Mouse (Mus musculus) neural tube, embryonic 14.5 days (tissue): ENCODE data around the gene Gm10024. TPM values are rescaled to one million over a fixed set of nuclear protein-coding genes. Genes with fewer than 3 reads are reported as not detected.
"Not testable (repeated sequence)": the region's sequence is repeated elsewhere in the genome, so short reads cannot be mapped to it uniquely, and the experiment has no call there.

Source experiments
- ATAC-seq: fragments of 200-750 bp; cut with Nextera tagmentation; 2 replicates; pipeline ENCODE4 v1.8.0; 2017; ENCODE audit warnings: low read depth, mild to moderate bottlenecking, moderate TSS enrichment, moderate library complexity
- H3K27ac ChIP-seq: fragments of 300-500 bp; sonication (generic); 2 replicates; pipeline ENCODE4 v1.5.1; 2014; ENCODE audit warnings: low read depth, mild to moderate bottlenecking, control low read depth, low read length, moderate library complexity, mixed read lengths
- H3K27me3 ChIP-seq: fragments of 300-500 bp; sonication (generic); 2 replicates; pipeline ENCODE4 v1.6.1; 2014; ENCODE audit warnings: low read length; ENCODE audit not compliant: control insufficient read depth, insufficient read depth
- H3K36me3 ChIP-seq: fragments of 300-500 bp; sonication (generic); 2 replicates; pipeline ENCODE4 v1.6.1; 2014; ENCODE audit warnings: low read length, mixed read lengths; ENCODE audit not compliant: control insufficient read depth, insufficient read depth
- H3K4me1 ChIP-seq: fragments of 300-500 bp; sonication (generic); 2 replicates; pipeline ENCODE4 v1.6.1; 2014; ENCODE audit warnings: low read length; ENCODE audit not compliant: control insufficient read depth, insufficient read depth
- H3K4me2 ChIP-seq: fragments of 300-500 bp; sonication (generic); 2 replicates; pipeline ENCODE4 v1.6.1; 2014; ENCODE audit warnings: mild to moderate bottlenecking, low read depth, low read length, control low read depth
- H3K4me3 ChIP-seq: fragments of 300-500 bp; sonication (generic); 2 replicates; pipeline ENCODE4 v1.5.1; 2014; ENCODE audit warnings: low read depth, low read length, control low read depth, mixed read lengths
- H3K9ac ChIP-seq: fragments of 300-500 bp; sonication (generic); replicated peaks from 2 replicates; pipeline ENCODE4 v1.6.1; 2014; ENCODE audit warnings: low read depth, mild to moderate bottlenecking, control low read depth, low read length, mixed read lengths
- H3K9me3 ChIP-seq: fragments of 300-500 bp; sonication (generic); 2 replicates; pipeline ENCODE4 v1.6.1; 2016; ENCODE audit warnings: low read length; ENCODE audit not compliant: control insufficient read depth
- WGBS: fragments of 180-500 bp; shearing (Covaris S2); extraction: QIAGEN DNeasy Blood & Tissue Kit; methylation state at CpG from one replicate; pipeline ENCODE4 v1.1.7; 2014; 5-methylcytosine and 5-hydroxymethylcytosine counted together
- polyA plus RNA-seq: library from polyadenylated mRNA; unstranded; fragments of >200 nt; fragmentation: Nextera tagmentation; extraction: Ambion mirVana; gene quantifications from 2 replicates; pipeline ENCODE4 v1.2.1, GENCODE M21; 2014

Gene Gm10024
- polyA plus RNA-seq, 1 experiment from 2014 or later = not detected

DNA sequence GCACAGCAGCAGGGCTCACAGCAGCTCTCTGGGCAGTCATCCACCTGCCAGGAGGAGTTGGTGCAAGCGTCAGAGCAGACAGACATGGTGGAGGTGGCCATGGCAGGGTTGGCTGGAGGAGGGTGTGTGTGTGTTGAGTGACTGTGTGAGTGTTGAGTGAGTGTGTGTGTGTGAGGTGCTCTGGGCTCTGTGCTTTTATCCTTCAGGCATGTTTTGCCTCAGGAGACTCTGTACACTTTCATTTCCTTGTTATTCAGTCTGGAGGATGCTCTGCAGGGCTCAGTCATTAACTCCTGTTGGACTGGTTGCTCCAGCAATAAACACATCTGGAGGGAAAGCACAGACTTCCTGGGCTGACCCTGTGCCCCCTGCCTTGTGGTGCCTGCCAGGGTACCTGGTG, 40.0 kb downstream of the Gm10024 start, which contains the start of gene Gm9736:
Gene Gm9736 (minus strand): TSS at position 101 of the 400 bp plus-strand sequence.
- not testable (repeated sequence) for H3K9me3 ChIP-seq, H3K4me2 ChIP-seq, H3K27me3 ChIP-seq, H3K9ac ChIP-seq, H3K36me3 ChIP-seq, ATAC-seq, H3K27ac ChIP-seq, H3K4me3 ChIP-seq, H3K4me1 ChIP-seq
- 78% methylated on average over 1 of the region's 1 CpGs for WGBS

DNA sequence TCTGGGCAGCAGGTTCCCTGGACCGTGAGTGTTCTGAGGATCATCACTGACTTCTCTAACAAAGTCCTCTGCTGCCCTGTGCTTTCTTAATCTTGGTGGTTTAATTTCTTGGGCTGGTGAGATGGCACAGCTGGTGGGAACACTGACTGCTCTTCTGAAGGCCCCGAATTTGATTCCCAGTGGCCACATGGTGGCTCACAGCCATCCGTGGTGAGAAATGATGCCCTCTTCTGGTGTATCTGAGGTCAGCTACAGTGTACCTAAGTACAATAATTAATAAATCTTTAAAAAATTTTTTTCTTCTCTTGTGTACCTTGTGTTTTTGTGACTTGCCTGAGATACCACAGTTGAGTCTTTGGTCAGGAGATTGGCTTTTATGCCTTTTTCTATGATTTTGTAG, 41.1 kb downstream of the Gm10024 start:
- H3K27me3 ChIP-seq, H3K4me3 ChIP-seq, H3K9me3 ChIP-seq, H3K36me3 ChIP-seq, H3K4me1 ChIP-seq, H3K9ac ChIP-seq, H3K4me2 ChIP-seq, H3K27ac ChIP-seq, ATAC-seq: not testable (repeated sequence)
- WGBS = 65% methylated on average over 3 of the region's 3 CpGs

DNA sequence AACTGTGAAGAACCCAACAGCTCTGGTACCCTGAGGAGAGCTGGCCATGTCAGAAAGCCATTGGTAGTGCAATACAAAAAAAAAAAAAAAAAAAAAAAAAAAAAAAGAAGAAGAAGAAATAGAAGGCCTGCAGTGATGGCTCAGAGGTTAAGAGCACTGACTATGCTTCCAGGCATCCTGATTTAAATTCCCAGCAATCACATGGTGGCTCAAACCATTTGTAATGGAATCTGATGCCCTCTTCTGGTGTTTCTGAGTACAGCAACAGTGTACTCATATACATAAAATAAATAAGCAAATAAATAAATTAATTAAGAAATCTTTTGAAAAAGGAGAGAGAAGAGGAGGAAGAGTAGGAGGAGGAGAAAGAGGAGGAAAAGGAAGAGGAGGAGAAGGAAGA, 42.2 kb downstream of the Gm10024 start:
- no peaks in the 10 kb centered on the region for H3K36me3 ChIP-seq

GRCm38 (mm10) chr10:77759582-77759981, 48.3 kb downstream of the Gm10024 start, which contains the start of gene Gm3233:
Gm3233 (minus strand) TSS chr10:77759682.
- not testable (repeated sequence) for H3K9ac ChIP-seq, H3K27ac ChIP-seq, H3K4me2 ChIP-seq, H3K36me3 ChIP-seq, H3K9me3 ChIP-seq, H3K4me3 ChIP-seq, H3K4me1 ChIP-seq, H3K27me3 ChIP-seq, ATAC-seq
- WGBS = no CpG with 5 or more reads among the region's 1 CpGs

More for the DNA sequence above, 42.2 kb downstream of the Gm10024 start:
- no peak overlapping the region for H3K9ac ChIP-seq
- no peak for ATAC-seq
- no peak overlapping the region for H3K4me2 ChIP-seq
- H3K4me3 ChIP-seq = no peak overlapping the region
- H3K27ac ChIP-seq = no peak overlapping the region
- no peaks in the 10 kb centered on the region for H3K27me3 ChIP-seq
- no peaks in the 10 kb centered on the region for H3K4me1 ChIP-seq
- no peaks in the 10 kb centered on the region for H3K9me3 ChIP-seq

Other genes with a start within 250 kb of the Gm10024 start
- 39.8 and 46.5 TPM in 2 replicates for gene Fam207a, start 195.7 kb upstream of the Gm10024 start, polyA plus RNA-seq
- gene Itgb2, start 181.2 kb upstream of the Gm10024 start, polyA plus RNA-seq = 0.44 and 1.2 TPM in 2 replicates
- 64.2 and 82.6 TPM in 2 replicates for gene Pttg1ip, start 129.7 kb upstream of the Gm10024 start, polyA plus RNA-seq
- gene Sumo3, start 105.4 kb upstream of the Gm10024 start, polyA plus RNA-seq = 214 and 240 TPM in 2 replicates
- gene Gm49325, start 105.3 kb upstream of the Gm10024 start, polyA plus RNA-seq = 2.7 TPM in 1 of 2 replicates, not detected in the other
- 44.0 and 57.3 TPM in 2 replicates for gene Ube2g2, start 89.2 kb upstream of the Gm10024 start, polyA plus RNA-seq
- 1.4 and 1.5 TPM in 2 replicates for gene Tspear, start 24.9 kb upstream of the Gm10024 start, polyA plus RNA-seq
- gene Gm19402, start 20.7 kb upstream of the Gm10024 start, polyA plus RNA-seq = not detected in 2 replicates
- not detected in 2 replicates for gene Gm9508, start 14.2 kb upstream of the Gm10024 start, polyA plus RNA-seq
- gene Gm10272, start 4.8 kb upstream of the Gm10024 start, polyA plus RNA-seq = not detected in 2 replicates
- gene Gm10142, start 4.3 kb downstream of the Gm10024 start, polyA plus RNA-seq = not detected in 2 replicates
- gene Krtap12-1, start 9.1 kb downstream of the Gm10024 start, polyA plus RNA-seq = not detected in 2 replicates
- gene Gm10100, start 15.0 kb downstream of the Gm10024 start, polyA plus RNA-seq = not detected in 2 replicates
- gene Gm18596, start 31.2 kb downstream of the Gm10024 start, polyA plus RNA-seq = not detected in 2 replicates
- not detected in 2 replicates for gene Gm9736, start 39.9 kb downstream of the Gm10024 start, polyA plus RNA-seq
- not detected in 2 replicates for gene Gm3233, start 48.2 kb downstream of the Gm10024 start, polyA plus RNA-seq
- gene Gm3238, start 59.9 kb downstream of the Gm10024 start, polyA plus RNA-seq = not detected in 2 replicates
- not detected in 2 replicates for gene Gm7138, start 65.5 kb downstream of the Gm10024 start, polyA plus RNA-seq
- gene Gm3250, start 71.1 kb downstream of the Gm10024 start, polyA plus RNA-seq = not detected in 2 replicates
- not detected in 2 replicates for gene Gm7137, start 76.7 kb downstream of the Gm10024 start, polyA plus RNA-seq
- not detected in 2 replicates for gene Gm9639, start 83.6 kb downstream of the Gm10024 start, polyA plus RNA-seq
- gene Gm19668, start 87.7 kb downstream of the Gm10024 start, polyA plus RNA-seq = not detected in 2 replicates
- not detected in 2 replicates for gene Gm9507, start 100.4 kb downstream of the Gm10024 start, polyA plus RNA-seq
- gene Gm2696, start 103.2 kb downstream of the Gm10024 start, polyA plus RNA-seq = not detected in 2 replicates
- not detected in 2 replicates for gene Krtap10-4, start 115.6 kb downstream of the Gm10024 start, polyA plus RNA-seq
- gene Krtap10-10, start 124.5 kb downstream of the Gm10024 start, polyA plus RNA-seq = not detected in 2 replicates
- gene Gm36176, start 135.3 kb downstream of the Gm10024 start, polyA plus RNA-seq = not detected in 2 replicates
- gene Gm10318, start 141.4 kb downstream of the Gm10024 start, polyA plus RNA-seq = 0.30 TPM in 1 of 2 replicates, not detected in the other
- not detected in 2 replicates for gene Gm3285, start 150.5 kb downstream of the Gm10024 start, polyA plus RNA-seq
- 17.4 and 20.6 TPM in 2 replicates for gene Lrrc3, start 191.1 kb downstream of the Gm10024 start, polyA plus RNA-seq